Mouse (Mus musculus) CD4-positive, CD25-positive, alpha-beta regulatory T cell, adult 9 weeks (primary cell): Measurements from ENCODE around the gene Gm30302. TPM values are rescaled to one million over a fixed set of nuclear protein-coding genes. Genes with fewer than 3 reads are reported as not detected.

ENCODE experiments used
- polyA plus RNA-seq: library from polyadenylated mRNA; unstranded; fragments of 100-300 nt; shearing (Covaris generic); gene quantifications from one replicate; pipeline ENCODE4 v1.2.1, GENCODE M21; 2017

Gm30302 gene
- polyA plus RNA-seq = not detected

GRCm38 (mm10) chr13:49798901-49799300 is at the start of gene Gm30302:
Gene Gm30302 (minus strand): TSS chr13:49799001.

Other genes with a start within 250 kb of the Gm30302 start
- gene Omd, start 216.5 kb downstream of the Gm30302 start, polyA plus RNA-seq = 0.12 TPM
- 0.29 TPM for gene Ogn, start 191.0 kb downstream of the Gm30302 start, polyA plus RNA-seq
- gene Cenpp, start 146.2 kb downstream of the Gm30302 start, polyA plus RNA-seq = 1.9 TPM
- gene Nol8, start 145.9 kb downstream of the Gm30302 start, polyA plus RNA-seq = 57.6 TPM
- gene Iars, start 116.9 kb downstream of the Gm30302 start, polyA plus RNA-seq = 65.4 TPM